Mouse (Mus musculus) forebrain, embryonic 11.5 days (tissue): ENCODE measurements around the gene Csrp1. TPM values are rescaled to one million over a fixed set of nuclear protein-coding genes. Genes with fewer than 3 reads are reported as not detected.

Experiments
- ATAC-seq: fragments of 200-750 bp; cut with Nextera tagmentation; replicated peaks from 2 replicates; pipeline ENCODE4 v1.8.0; 2017; ENCODE audit warnings: moderate TSS enrichment; ENCODE audit not compliant: low FRiP score
- DNase-seq: peaks from one replicate; pipeline ENCODE4 v3.0.0-alpha.2; 2017; ENCODE audit warnings: low spot score
- H3K27ac ChIP-seq: fragments of 300-500 bp; sonication (generic); 2 replicates; pipeline ENCODE4 v1.5.1; 2014; ENCODE audit warnings: low read depth, low read length
- H3K27me3 ChIP-seq: fragments of 300-500 bp; sonication (generic); 2 replicates; pipeline ENCODE4 v1.6.1; 2014; ENCODE audit warnings: mild to moderate bottlenecking, low read length, mixed read lengths; ENCODE audit not compliant: control insufficient read depth, insufficient read depth
- H3K36me3 ChIP-seq: fragments of 300-500 bp; sonication (generic); 2 replicates; pipeline ENCODE4 v1.6.1; 2014; ENCODE audit warnings: mild to moderate bottlenecking, low read length, moderate library complexity, mixed read lengths; ENCODE audit not compliant: control insufficient read depth, insufficient read depth
- H3K4me1 ChIP-seq: fragments of 300-500 bp; sonication (generic); replicated peaks from 2 replicates; pipeline ENCODE4 v1.6.1; 2014; ENCODE audit warnings: low read length, mixed read lengths; ENCODE audit not compliant: control insufficient read depth, insufficient read depth
- H3K4me2 ChIP-seq: fragments of 300-500 bp; sonication (generic); 2 replicates; pipeline ENCODE4 v1.6.1; 2014; ENCODE audit warnings: low read depth, mild to moderate bottlenecking, low read length, moderate library complexity, mixed read lengths; ENCODE audit not compliant: severe bottlenecking
- H3K4me3 ChIP-seq: fragments of 300-500 bp; sonication (generic); 2 replicates; pipeline ENCODE4 v1.5.1; 2014; ENCODE audit warnings: low read depth, low read length
- H3K9ac ChIP-seq: fragments of 300-500 bp; sonication (generic); 2 replicates; pipeline ENCODE4 v1.6.1; 2014; ENCODE audit warnings: low read length
- H3K9me3 ChIP-seq: fragments of 300-500 bp; sonication (generic); 2 replicates; pipeline ENCODE4 v1.6.1; 2016; ENCODE audit warnings: low read length, mixed read lengths; ENCODE audit not compliant: control insufficient read depth
- WGBS: fragments of 180-500 bp; shearing (Covaris S2); extraction: QIAGEN DNeasy Blood & Tissue Kit; methylation state at CpG from one replicate; pipeline ENCODE4 v1.1.7; 2014; 5-methylcytosine and 5-hydroxymethylcytosine counted together
- polyA plus RNA-seq: library from polyadenylated mRNA; unstranded; fragments of >200 nt; fragmentation: Nextera tagmentation; extraction: Ambion mirVana; gene quantifications from 2 replicates; pipeline ENCODE4 v1.2.1, GENCODE M21; 2014

Gene Csrp1
- polyA plus RNA-seq, 1 experiment from 2014 or later, result 37.1 TPM

DNA sequence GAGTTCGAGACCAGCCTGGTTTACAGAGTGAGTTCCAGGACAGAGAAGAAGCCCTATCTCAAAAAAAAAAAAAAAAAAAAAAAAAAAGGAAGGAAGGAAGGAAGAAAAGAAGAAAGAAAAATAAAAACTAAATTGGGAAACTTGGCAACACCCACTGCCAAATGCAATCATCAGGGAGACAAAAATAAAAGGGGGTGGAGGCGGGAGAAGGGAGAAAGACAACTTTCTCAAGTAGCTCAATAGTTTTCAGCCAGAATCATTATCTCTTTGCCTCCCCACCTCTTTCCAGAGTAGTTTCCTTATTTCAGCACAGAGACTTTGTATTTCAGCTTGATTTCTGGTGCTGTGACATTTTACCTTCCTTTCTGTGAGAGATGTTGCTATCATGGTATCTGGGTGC, 20.0 kb upstream of the Csrp1 start:
- Histone ChIP-seq H3K27me3 (peaks cover 7% of the 10 kb centered on the region), H3K4me1 (peaks cover 15% of the 10 kb centered on the region), H3K4me2 (peak overlapping the region; percentile 72; the same call in 1 of the 2 replicates), H3K27ac (no peak overlapping the region), H3K36me3 (no peaks in the 10 kb centered on the region), H3K9ac (no peak overlapping the region), H3K4me3 (no peak overlapping the region), H3K9me3 (no peaks in the 10 kb centered on the region)
- DNase-seq (no peak), ATAC-seq (no peak)
- 56% methylated on average over 2 of the region's 2 CpGs for WGBS

DNA sequence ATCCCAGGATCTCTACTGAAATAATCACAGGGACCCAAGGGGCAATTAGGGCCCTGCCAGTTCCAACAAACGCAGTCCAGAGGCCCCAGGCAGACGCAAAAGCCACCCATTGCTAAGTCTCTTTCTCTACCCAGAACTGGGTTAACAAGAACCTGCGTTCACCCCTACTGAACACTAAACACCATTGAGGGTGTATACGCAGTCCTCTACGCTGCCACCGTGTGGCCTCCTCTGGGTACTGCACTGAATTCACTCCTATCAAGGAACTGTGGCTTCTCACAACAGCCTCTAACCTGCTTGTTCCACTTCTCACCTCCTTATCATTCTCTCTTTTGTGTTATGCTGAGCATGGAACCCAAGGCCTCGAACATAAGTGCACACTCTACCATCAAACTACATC, 19.3 kb upstream of the Csrp1 start:
- no peak overlapping the region for H3K4me2 ChIP-seq
- H3K27ac ChIP-seq, result no peak overlapping the region
- no peak overlapping the region for H3K4me3 ChIP-seq
- peaks cover 7% of the 10 kb centered on the region for H3K27me3 ChIP-seq
- H3K36me3 ChIP-seq, result no peaks in the 10 kb centered on the region
- ATAC-seq, result peak; percentile 53; the same call in 1 of the 2 replicates
- no peaks in the 10 kb centered on the region for H3K9me3 ChIP-seq
- DNase-seq, result peak; percentile 91
- peaks cover 15% of the 10 kb centered on the region for H3K4me1 ChIP-seq
- WGBS, result 1% methylated on average over 7 of the region's 7 CpGs
- H3K9ac ChIP-seq, result no peak overlapping the region

DNA sequence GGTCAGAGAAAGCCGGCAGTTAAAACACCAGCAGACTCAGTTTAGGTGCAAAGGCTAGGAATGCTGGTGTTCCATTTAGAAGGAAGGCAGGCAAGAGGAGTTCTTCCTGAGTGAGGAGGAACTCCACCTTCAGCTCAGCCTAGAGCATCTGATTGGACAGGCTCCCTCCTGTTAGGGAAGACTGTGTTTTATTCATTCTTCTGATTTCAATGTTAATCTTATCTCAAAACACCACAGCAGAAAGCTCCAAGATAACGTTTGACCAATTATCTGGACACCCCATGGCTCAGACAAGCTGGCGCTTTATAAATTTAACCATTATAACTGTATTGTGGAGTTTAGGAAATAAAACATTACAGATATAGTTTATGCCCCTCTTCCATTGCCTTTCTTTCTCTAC, 18.5 kb upstream of the Csrp1 start:
- Histone ChIP-seq H3K4me1 (peaks cover 15% of the 10 kb centered on the region), H3K27me3 (peaks cover 7% of the 10 kb centered on the region), H3K4me2 (no peak overlapping the region), H3K9ac (no peak overlapping the region), H3K9me3 (no peaks in the 10 kb centered on the region), H3K27ac (no peak overlapping the region), H3K36me3 (no peaks in the 10 kb centered on the region), H3K4me3 (no peak overlapping the region)
- no peak for DNase-seq
- ATAC-seq, result no peak
- 51% methylated on average over 3 of the region's 3 CpGs for WGBS

DNA sequence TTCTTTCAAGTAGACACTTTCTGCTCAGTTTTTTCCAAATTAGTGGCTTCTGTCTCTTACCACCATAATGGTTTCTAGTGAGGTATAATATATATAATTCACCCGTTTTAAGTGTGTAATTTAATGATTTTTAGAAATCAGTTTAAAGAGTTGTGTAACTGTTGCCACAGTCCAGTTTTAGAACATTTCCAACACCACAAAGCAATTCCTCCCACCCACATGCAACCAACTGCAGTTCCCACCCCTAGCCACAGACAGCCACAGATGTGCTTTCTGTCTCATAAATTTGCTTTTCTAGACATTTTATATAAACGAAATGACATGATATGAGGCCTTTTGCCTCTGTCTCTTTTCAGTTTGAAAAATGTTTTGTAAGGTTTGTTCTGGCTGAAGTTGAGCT, 17.1 kb upstream of the Csrp1 start:
- peaks cover 15% of the 10 kb centered on the region for H3K4me1 ChIP-seq
- H3K27ac ChIP-seq, result no peak overlapping the region
- no peak overlapping the region for H3K4me3 ChIP-seq
- H3K9ac ChIP-seq, result no peak overlapping the region
- no peaks in the 10 kb centered on the region for H3K36me3 ChIP-seq
- H3K9me3 ChIP-seq, result no peaks in the 10 kb centered on the region
- WGBS, result 82% methylated on average over 2 of the region's 2 CpGs
- DNase-seq (no peak), ATAC-seq (no peak)
- peaks cover 7% of the 10 kb centered on the region for H3K27me3 ChIP-seq
- H3K4me2 ChIP-seq, result no peak overlapping the region

DNA sequence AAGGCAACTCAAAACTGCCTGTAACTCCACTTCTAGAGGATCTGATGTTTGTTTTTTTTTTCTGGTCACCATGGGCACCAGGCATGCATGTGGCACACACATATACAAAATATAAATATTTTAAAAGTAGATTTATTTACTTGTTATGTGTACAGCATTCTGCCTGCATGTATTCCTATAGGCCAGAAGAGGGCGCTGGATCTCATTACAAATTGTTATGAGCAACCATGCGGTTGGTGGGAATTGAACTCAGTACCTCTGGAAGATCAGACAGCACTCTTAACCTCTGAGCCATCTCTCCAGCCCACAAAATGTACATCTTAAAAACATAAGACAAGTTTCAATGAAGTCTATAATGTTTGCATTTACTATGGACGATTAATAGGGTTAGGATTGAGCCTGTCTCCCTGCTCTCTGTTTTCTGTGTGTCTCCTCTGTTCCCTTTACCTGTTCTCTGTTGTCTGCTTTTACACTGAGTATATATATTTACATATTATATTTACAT, 15.5 kb upstream of the Csrp1 start:
- WGBS, result 61% methylated on average over 3 of the region's 3 CpGs
- H3K4me3 ChIP-seq, result no peak overlapping the region
- ATAC-seq, result no peak

DNA sequence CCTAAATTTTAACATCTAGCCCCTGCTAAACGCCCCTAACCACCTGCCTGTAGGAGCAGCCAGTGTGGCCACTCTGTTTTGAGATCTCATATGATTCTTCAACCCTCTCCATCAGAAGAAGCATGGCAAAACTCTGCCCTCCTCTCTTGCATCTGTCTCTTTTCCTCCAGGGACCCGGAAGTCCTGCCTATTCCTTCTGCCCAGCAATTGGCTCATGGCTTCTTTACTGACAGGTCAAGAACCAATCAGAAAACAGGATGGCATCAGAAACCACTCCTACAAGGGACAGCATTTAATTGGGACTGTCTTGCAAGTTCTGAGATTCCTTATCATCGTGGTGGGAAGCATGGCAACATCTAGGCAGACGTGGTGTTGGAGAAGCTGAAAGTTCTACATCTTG, 11.5 kb upstream of the Csrp1 start:
- DNase-seq (no peak), ATAC-seq (no peak)
- 53% methylated on average over 4 of the region's 4 CpGs for WGBS
- Histone ChIP-seq H3K27me3 (no peaks in the 10 kb centered on the region), H3K36me3 (no peaks in the 10 kb centered on the region), H3K4me1 (no peaks in the 10 kb centered on the region; the same call in 1 of the 2 replicates), H3K27ac (no peak overlapping the region), H3K4me3 (no peak overlapping the region), H3K9ac (no peak overlapping the region; the same call in 1 of the 2 replicates), H3K4me2 (0 out of 2 replicates have a peak overlapping the region, but pooled peaks have one; percentile 8), H3K9me3 (no peaks in the 10 kb centered on the region)

More for the DNA sequence above, 15.5 kb upstream of the Csrp1 start:
- no peaks in the 10 kb centered on the region for H3K27me3 ChIP-seq
- DNase-seq, result no peak
- H3K4me2 ChIP-seq, result no peak overlapping the region
- H3K4me1 ChIP-seq, result peaks cover 3% of the 10 kb centered on the region; the same call in 1 of the 2 replicates
- no peak overlapping the region for H3K9ac ChIP-seq
- no peaks in the 10 kb centered on the region for H3K9me3 ChIP-seq
- no peaks in the 10 kb centered on the region for H3K36me3 ChIP-seq
- no peak overlapping the region for H3K27ac ChIP-seq

DNA sequence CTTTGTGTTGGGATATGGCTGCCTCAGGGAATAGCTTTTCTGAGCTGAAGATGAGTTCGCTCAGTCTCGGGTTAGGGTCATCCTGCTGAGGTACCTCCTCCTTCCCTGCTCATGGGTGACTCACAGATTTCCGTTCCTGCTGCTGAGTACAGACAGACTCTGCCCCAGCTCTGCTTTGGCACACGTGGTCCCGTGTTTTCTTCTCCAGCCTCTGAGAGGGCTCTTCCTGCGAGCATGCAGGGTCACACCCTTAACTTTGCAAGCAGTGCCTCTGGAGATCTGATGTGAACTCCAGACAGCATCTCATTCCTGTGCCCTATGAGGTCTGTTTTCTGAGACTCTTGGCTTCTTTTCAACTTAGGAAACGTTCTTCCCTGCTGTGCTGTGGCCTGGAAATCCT, 8.7 kb upstream of the Csrp1 start:
- no peak overlapping the region for H3K9ac ChIP-seq
- no peak overlapping the region for H3K27ac ChIP-seq
- DNase-seq (no peak), ATAC-seq (no peak)
- H3K36me3 ChIP-seq, result no peaks in the 10 kb centered on the region
- WGBS, result 68% methylated on average over 7 of the region's 7 CpGs
- H3K4me1 ChIP-seq, result no peaks in the 10 kb centered on the region; the same call in 1 of the 2 replicates
- H3K9me3 ChIP-seq, result no peaks in the 10 kb centered on the region
- H3K27me3 ChIP-seq, result no peaks in the 10 kb centered on the region
- H3K4me3 ChIP-seq, result no peak overlapping the region
- no peak overlapping the region for H3K4me2 ChIP-seq

DNA sequence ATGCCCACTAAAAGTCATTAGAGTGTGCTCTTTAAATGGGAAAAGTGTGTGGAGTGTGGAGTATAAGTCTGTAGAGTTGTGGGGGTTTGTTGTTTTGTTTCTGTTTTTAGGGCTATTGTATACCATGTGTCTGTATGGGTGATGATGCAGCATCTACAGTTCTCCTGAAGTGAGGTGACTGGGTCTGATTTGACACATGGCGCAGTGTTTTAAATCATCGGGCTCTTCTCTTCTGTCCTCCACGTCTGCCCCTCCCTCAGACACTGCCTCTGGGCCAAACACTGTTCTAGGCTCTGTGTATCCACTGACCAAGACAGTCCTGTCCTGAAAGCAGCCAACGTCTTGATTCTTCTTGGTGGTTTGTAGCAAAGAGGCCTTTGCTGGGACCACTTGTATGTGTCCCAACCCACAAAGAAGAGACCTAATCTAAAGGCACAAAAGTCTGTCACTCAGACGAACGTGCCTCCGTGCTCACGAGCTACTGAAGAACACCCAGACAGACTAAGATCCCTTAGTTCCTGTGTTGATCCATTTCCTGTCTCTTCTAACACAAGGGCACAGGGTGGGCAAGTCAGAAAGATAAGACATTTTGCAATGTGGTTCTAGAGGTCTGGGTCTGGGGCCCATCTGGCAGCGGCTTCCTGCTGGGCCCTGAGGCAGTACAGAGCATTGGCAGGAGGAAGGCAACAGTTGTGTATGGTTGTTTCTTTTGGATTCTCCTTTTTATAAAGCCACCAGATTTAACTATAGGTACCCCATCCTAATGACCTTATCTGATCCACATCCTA, 5.6 kb upstream of the Csrp1 start:
- DNase-seq, result no peak
- Histone ChIP-seq H3K9me3 (no peaks in the 10 kb centered on the region), H3K27ac (no peak overlapping the region)

More for the DNA sequence above, 5.6 kb upstream of the Csrp1 start:
- H3K4me1 ChIP-seq, result no peaks in the 10 kb centered on the region; the same call in 1 of the 2 replicates
- no peaks in the 10 kb centered on the region for H3K27me3 ChIP-seq
- no peak overlapping the region for H3K4me2 ChIP-seq
- no peak overlapping the region for H3K9ac ChIP-seq
- no peak overlapping the region for H3K4me3 ChIP-seq
- ATAC-seq, result no peak
- H3K36me3 ChIP-seq, result no peaks in the 10 kb centered on the region
- WGBS, result 88% methylated on average over 9 of the region's 9 CpGs
